Mouse (Mus musculus): ENCODE measurements around the gene Mgl2. TPM values are rescaled to one million over a fixed set of nuclear protein-coding genes. Genes with fewer than 3 reads are reported as not detected.

The Mgl2 gene
- total and polyA plus RNA-seq, 3 experiments, result 0.08 TPM; not detected in 2

DNA sequence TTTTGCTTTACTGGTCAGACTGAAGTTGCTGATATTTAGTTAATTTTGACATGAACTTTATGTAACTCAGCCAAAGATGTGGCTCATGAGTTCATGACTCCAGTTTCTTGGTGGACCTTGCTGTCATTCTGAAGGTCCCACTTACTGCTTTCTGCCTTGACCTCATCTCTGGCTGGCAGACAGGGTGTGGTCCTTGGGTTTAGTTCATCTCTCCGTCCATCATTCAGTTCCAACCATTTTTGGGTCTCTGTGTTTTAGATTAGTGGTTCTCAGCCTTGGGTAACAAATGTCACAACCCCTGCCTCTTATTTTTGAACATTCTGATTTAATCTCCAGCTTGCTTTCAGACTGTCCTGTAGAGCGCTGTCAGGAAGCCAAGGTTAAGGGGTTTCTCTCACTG, 30.3 kb upstream of the Mgl2 start:
- in situ Hi-C loops (cut with MboI; ENCODE audit: low pct_ligation_motif_present, low pct_unique_long_range_greater_than_20kb, low sequenced_read_pairs), result no loop called here
- Histone ChIP-seq H3K27me3 (replicated peaks) (peaks cover 43% of the 10 kb centered on the region), H3K4me2 (ENCODE audit: insufficient read depth, low read depth, poor library complexity, severe bottlenecking) (no peak overlapping the region)

DNA sequence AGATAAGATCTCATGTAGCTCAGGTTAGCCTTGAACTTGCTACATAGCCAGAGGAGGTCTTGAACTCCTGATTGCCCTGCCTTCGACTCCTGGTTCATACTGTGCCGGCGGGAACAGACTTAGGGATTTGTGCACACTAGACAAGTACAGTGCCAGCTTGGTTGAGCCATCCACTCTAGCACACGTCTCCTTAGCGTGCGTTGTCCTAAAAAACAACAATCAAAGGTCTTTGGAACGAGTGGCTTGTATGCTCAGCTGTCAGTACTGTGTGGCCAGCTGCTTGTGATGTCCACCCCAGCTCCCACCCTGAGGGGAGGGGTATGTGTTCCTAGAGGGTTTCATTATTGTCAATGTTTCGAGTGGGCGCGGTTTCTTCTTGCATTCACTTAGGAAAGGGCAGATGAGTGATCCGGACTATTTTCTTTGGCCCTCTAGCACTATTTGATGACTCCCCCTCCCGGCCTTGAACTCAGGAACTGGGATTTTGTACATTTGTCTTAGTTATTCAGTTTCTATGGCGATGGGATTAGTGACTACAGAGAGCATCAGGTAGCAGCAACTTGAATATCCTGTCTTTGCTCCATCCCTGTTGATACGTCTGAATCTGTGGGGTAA, 26.3 kb upstream of the Mgl2 start:
- Histone ChIP-seq H3K9me3 (replicated peaks; ENCODE audit: low read length) (peaks cover 4% of the 10 kb centered on the region), H3K4me3 (replicated peaks in 1 of 3; ENCODE audit: low read depth in 2 of 3, low read length in 2 of 3, poor library complexity in 1 of 3) (no peak overlapping the region), H3K27ac (ENCODE audit: insufficient read depth, low read depth) (no peak overlapping the region), H3K79me2 (replicated peaks; ENCODE audit: control insufficient read depth, extremely low read depth, insufficient read depth, poor library complexity, severe bottlenecking) (no peaks in the 10 kb centered on the region), H3K36me3 (replicated peaks in 1 of 2; ENCODE audit: control insufficient read depth in 1 of 2, insufficient read depth in 1 of 2, low read length in 1 of 2) (no peaks in the 10 kb centered on the region), H3K27me3 (replicated peaks) (peaks cover 24% of the 10 kb centered on the region), H3K4me2 (ENCODE audit: insufficient read depth, low read depth, poor library complexity, severe bottlenecking) (no peak overlapping the region), H3K4me1 (ENCODE audit: control insufficient read depth in 1 of 2, insufficient read depth in 2 of 2) (no peaks in the 10 kb centered on the region; a peak in 1 of 4 replicates), H3K9ac (ENCODE audit: insufficient read depth, low read depth) (no peak overlapping the region)
- in situ Hi-C loops (cut with MboI; ENCODE audit: low pct_ligation_motif_present, low pct_unique_long_range_greater_than_20kb, low sequenced_read_pairs), result no loop called here
- DNase-seq (ENCODE audit: extremely low read depth), result no peak
- TF ChIP-seq NRF1 (IDR thresholded peaks at IDR 0.05; ENCODE audit: low read depth, low read length) (no peak), ZMIZ1 (IDR thresholded peaks at IDR 0.05; ENCODE audit: low read depth, low read length) (no peak), MXI1 (IDR thresholded peaks at IDR 0.05; ENCODE audit: low read depth, low read length) (no peak), USF1 (IDR thresholded peaks at IDR 0.05; ENCODE audit: low read depth, low read length) (no peak), JUN (IDR thresholded peaks at IDR 0.05; ENCODE audit: insufficient read depth, low read depth, low read length) (no peak), BHLHE40 (IDR thresholded peaks at IDR 0.05; ENCODE audit: low read depth, low read length) (no peak), HCFC1 (IDR thresholded peaks at IDR 0.05; ENCODE audit: low read depth, low read length) (no peak), TCF12 (IDR thresholded peaks at IDR 0.05; ENCODE audit: low read depth, low read length) (no peak), EP300 (IDR thresholded peaks at IDR 0.05; ENCODE audit: low read length) (no peak), POLR2A (IDR thresholded peaks at IDR 0.05; ENCODE audit: low read depth, low read length) (no peak), E2F4 (IDR thresholded peaks at IDR 0.05; ENCODE audit: insufficient replicate concordance, low read depth, low read length) (no peak), CHD1 (IDR thresholded peaks at IDR 0.05; ENCODE audit: low read depth, low read length) (no peak), TBP (conservative IDR thresholded peaks at IDR 0.05; ENCODE audit: low read depth, low read length) (no peak), ZNF384 (IDR thresholded peaks at IDR 0.05; ENCODE audit: low read depth, low read length) (no peak), ZKSCAN1 (IDR thresholded peaks at IDR 0.05; ENCODE audit: borderline replicate concordance, low read depth, low read length) (no peak), MYC (IDR thresholded peaks at IDR 0.05; ENCODE audit: low read depth, low read length) (no peak), UBTF (IDR thresholded peaks at IDR 0.05; ENCODE audit: low read depth, low read length) (no peak), CHD2 (IDR thresholded peaks at IDR 0.05; ENCODE audit: low read length) (no peak), USF2 (conservative IDR thresholded peaks at IDR 0.05; ENCODE audit: low read depth, low read length) (no peak), MAFK (IDR thresholded peaks at IDR 0.05; ENCODE audit: insufficient replicate concordance, low read length) (no peak)
- dilution Hi-C loops (cut with MboI; ENCODE audit: extremely low pct_ligation_motif_present, extremely low pct_unique_long_range_greater_than_20kb, low sequenced_read_pairs), result no loop called here

More for the DNA sequence above, 30.3 kb upstream of the Mgl2 start:
- H3K9ac ChIP-seq (ENCODE audit: insufficient read depth, low read depth), result no peak overlapping the region
- no peaks in the 10 kb centered on the region for H3K4me1 ChIP-seq (ENCODE audit: control insufficient read depth in 1 of 2, insufficient read depth in 2 of 2)
- no peak overlapping the region for H3K27ac ChIP-seq (ENCODE audit: insufficient read depth, low read depth)
- DNase-seq (ENCODE audit: extremely low read depth), result no peak
- H3K9me3 ChIP-seq (replicated peaks; ENCODE audit: low read length), result peaks cover 11% of the 10 kb centered on the region
- no peak overlapping the region for H3K4me3 ChIP-seq (replicated peaks in 1 of 3; ENCODE audit: low read depth in 2 of 3, low read length in 2 of 3, poor library complexity in 1 of 3)
- dilution Hi-C loops (cut with MboI; ENCODE audit: extremely low pct_ligation_motif_present, extremely low pct_unique_long_range_greater_than_20kb, low sequenced_read_pairs), result no loop called here
- TF ChIP-seq IRF4 (IDR thresholded peaks at IDR 0.05; ENCODE audit: low read depth, low read length) (no peak), CHD2 (IDR thresholded peaks at IDR 0.05; ENCODE audit: low read length) (no peak), MAX (IDR thresholded peaks at IDR 0.05; ENCODE audit: low read length) (no peak), JUN (IDR thresholded peaks at IDR 0.05; ENCODE audit: insufficient read depth, low read depth, low read length) (no peak), BHLHE40 (IDR thresholded peaks at IDR 0.05; ENCODE audit: low read depth, low read length) (no peak), NELFE (IDR thresholded peaks at IDR 0.05; ENCODE audit: low read depth, low read length) (no peak), USF2 (conservative IDR thresholded peaks at IDR 0.05; ENCODE audit: low read depth, low read length) (no peak), ZMIZ1 (IDR thresholded peaks at IDR 0.05; ENCODE audit: low read depth, low read length) (no peak), SIN3A (IDR thresholded peaks at IDR 0.05; ENCODE audit: low read length) (no peak), MAZ (IDR thresholded peaks at IDR 0.05; ENCODE audit: low read depth, low read length) (no peak), HCFC1 (IDR thresholded peaks at IDR 0.05; ENCODE audit: low read depth, low read length) (no peak), TBP (conservative IDR thresholded peaks at IDR 0.05; ENCODE audit: low read depth, low read length) (no peak), ETS1 (conservative IDR thresholded peaks at IDR 0.05; ENCODE audit: low read depth, low read length) (no peak), GABPA (IDR thresholded peaks at IDR 0.05; ENCODE audit: insufficient replicate concordance, low read depth, low read length) (no peak), E2F4 (IDR thresholded peaks at IDR 0.05; ENCODE audit: insufficient replicate concordance, low read depth, low read length) (no peak), RAD21 (IDR thresholded peaks at IDR 0.05; ENCODE audit: low read depth, low read length) (no peak), MAFK (IDR thresholded peaks at IDR 0.05; ENCODE audit: insufficient replicate concordance, low read length) (no peak), MXI1 (IDR thresholded peaks at IDR 0.05; ENCODE audit: low read depth, low read length) (no peak)
- H3K79me2 ChIP-seq (replicated peaks; ENCODE audit: control insufficient read depth, extremely low read depth, insufficient read depth, poor library complexity, severe bottlenecking), result no peaks in the 10 kb centered on the region
- H3K36me3 ChIP-seq (replicated peaks in 1 of 2; ENCODE audit: control insufficient read depth in 1 of 2, insufficient read depth in 1 of 2, low read length in 1 of 2), result no peaks in the 10 kb centered on the region

All from CH12.LX (cell line).